Mouse (Mus musculus) lung, embryonic 16.5 days (tissue): ENCODE data around the gene Kif23. TPM values are rescaled to one million over a fixed set of nuclear protein-coding genes. Genes with fewer than 3 reads are reported as not detected.

Source experiments
- polyA plus RNA-seq: library from polyadenylated mRNA; unstranded; fragments of >200 nt; fragmentation: Nextera tagmentation; extraction: Ambion mirVana; gene quantifications from 2 replicates; pipeline ENCODE4 v1.2.1, GENCODE M21; 2015

Kif23 gene
- polyA plus RNA-seq, 1 experiment from 2014 or later: 146 TPM

Other genes starting within 250 kb of the Kif23 start
- 1,274 and 1,299 TPM in 2 replicates for gene Rplp1, start 32.2 kb downstream of the Kif23 start, polyA plus RNA-seq
- gene Paqr5, start 80.1 kb upstream of the Kif23 start, polyA plus RNA-seq: 5.1 and 7.2 TPM in 2 replicates
- 20.7 TPM in 2 replicates for gene Glce, start 175.9 kb upstream of the Kif23 start, polyA plus RNA-seq